Mouse (Mus musculus): ENCODE results near the gene Atp6v0e. TPM values are rescaled to one million over a fixed set of nuclear protein-coding genes. Genes with fewer than 3 reads are reported as not detected.

Atp6v0e gene
- polyA plus RNA-seq, 1 experiment from 2014 or later = 255 TPM

DNA sequence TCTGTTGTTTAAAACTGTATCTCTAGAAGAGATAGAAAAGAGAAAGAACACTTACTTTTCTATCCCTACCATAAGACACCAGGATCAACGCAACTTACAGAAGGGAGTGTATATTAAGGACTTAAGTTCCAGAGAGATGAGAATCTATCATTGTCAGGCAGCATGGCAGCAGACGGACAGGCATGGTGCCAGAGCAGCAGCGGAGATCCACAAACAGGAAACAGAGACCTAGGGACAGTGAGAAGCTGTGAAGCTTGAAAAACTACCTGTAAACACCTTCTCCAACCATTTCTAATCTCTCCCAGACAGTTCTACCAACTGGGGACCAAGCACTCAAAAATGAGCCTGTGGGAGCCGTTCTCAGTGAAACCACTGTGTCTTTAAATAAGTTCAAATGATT, 40.6 kb downstream of the Atp6v0e start:
- Histone ChIP-seq H3K27ac (replicated peaks) (no peak overlapping the region), H3K9ac (no peak overlapping the region), H3K36me3 (peaks cover 21% of the 10 kb centered on the region), H3K4me1 (no peaks in the 10 kb centered on the region; the same call in 1 of the 2 replicates), H3K4me2 (replicated peaks) (no peak overlapping the region), H3K4me3 (replicated peaks) (no peak overlapping the region), H3K9me3 (replicated peaks) (no peaks in the 10 kb centered on the region), H3K27me3 (no peaks in the 10 kb centered on the region)
- ATAC-seq (ENCODE audit: insufficient number of reproducible peaks, low FRiP score, low TSS enrichment, low read depth) = no peak
- 84% methylated on average over 4 of the region's 4 CpGs for WGBS

DNA sequence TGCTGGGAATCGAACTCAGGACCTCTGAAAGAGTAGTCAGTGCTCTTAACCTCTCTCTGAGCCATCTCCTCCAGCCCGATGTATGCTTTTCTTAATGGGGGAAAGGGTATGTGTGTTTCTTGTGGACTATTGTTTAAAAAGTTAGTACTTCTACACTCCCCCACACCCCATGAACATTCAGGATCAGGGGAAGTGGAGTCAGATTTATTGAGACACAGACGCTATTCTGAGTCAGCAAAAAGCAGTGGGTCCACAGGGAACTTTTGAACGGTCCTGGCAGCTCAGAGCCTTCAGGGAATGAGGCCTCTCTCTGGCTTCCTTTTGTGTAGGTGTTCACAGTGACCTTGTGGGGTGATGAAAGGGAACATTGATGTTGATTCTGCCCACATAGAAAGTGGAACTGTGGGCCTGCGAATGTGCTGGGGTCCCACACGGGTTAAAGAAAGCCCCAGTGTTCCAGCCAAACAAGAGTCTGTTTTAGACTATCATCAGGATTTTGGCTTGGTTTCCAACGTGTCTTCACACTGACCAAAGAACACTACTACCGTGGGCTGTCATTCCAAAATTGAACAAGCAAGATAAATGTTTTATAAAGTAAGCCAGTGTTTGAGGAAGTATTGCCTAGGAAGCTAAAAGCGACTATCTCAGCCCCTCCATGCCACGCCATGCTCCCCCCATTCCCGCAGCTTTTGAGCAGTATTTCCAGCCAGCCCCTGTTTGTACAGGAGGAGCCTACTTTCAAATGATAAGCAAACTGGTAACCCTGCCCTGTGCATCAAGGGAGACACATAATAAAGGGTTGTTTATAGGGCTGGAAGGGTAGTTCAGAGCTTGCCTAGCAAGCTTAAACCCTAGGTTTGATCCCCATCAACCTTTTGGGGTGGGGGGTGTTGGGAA, 42.7 kb downstream of the Atp6v0e start:
- 71% methylated on average over 11 of the region's 11 CpGs for WGBS
- H3K9me3 ChIP-seq (replicated peaks) = no peaks in the 10 kb centered on the region
- H3K4me2 ChIP-seq (replicated peaks) = no peak overlapping the region
- H3K36me3 ChIP-seq = 0 out of 2 replicates have a peak, but pooled peaks cover 2% of the 10 kb centered on the region
- H3K27me3 ChIP-seq = no peaks in the 10 kb centered on the region
- no peak overlapping the region for H3K27ac ChIP-seq (replicated peaks)
- no peak overlapping the region for H3K4me3 ChIP-seq (replicated peaks)
- no peaks in the 10 kb centered on the region; the same call in 1 of the 2 replicates for H3K4me1 ChIP-seq
- no peak for ATAC-seq (ENCODE audit: insufficient number of reproducible peaks, low FRiP score, low TSS enrichment, low read depth)
- H3K9ac ChIP-seq = no peak overlapping the region

DNA sequence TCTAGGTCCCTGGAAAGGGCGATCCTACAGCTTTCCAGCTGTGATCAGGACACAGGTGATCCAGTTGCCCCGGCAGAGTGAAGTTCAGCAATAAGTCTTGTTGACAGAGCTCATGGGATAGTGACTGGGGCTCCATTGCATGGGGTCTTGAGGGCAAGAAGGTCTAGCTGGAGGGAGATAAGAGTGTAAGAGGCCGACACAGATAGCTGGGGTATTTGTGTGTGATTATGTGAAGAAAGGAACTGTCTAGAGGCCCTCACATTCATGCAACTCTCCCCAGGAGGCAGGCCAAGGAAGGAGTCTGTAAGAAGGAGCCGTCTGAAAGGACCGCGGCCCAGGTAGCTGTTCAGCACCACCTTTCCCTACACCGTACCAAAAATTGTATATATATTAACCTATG, 44.0 kb downstream of the Atp6v0e start:
- 70% methylated on average over 7 of the region's 7 CpGs for WGBS
- Histone ChIP-seq H3K9ac (no peak overlapping the region), H3K27me3 (no peaks in the 10 kb centered on the region), H3K9me3 (replicated peaks) (no peaks in the 10 kb centered on the region), H3K27ac (replicated peaks) (no peak overlapping the region), H3K4me2 (replicated peaks) (no peak overlapping the region), H3K4me1 (no peaks in the 10 kb centered on the region; the same call in 1 of the 2 replicates), H3K36me3 (no peaks in the 10 kb centered on the region), H3K4me3 (replicated peaks) (no peak overlapping the region)
- ATAC-seq (ENCODE audit: insufficient number of reproducible peaks, low FRiP score, low TSS enrichment, low read depth) = no peak

DNA sequence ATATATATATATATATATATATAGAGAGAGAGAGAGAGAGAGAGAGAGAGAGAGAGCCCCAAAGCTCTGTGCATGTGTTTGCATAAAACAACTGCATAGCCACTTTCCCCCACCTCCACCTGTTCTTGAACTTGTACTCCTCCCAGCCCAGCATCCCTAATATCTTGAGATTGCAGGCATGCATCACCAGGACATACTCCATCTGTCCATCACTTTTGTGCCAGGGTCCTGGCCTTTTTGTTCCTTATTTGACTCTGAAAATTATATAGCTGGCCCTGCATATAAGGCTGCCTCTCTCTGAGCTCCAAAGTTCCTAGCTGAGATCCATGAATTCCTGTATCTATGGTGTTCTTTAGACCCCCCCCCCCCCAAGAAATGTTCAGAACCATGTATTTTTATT, 45.5 kb downstream of the Atp6v0e start:
- Histone ChIP-seq H3K36me3 (no peaks in the 10 kb centered on the region), H3K4me1 (no peaks in the 10 kb centered on the region; the same call in 1 of the 2 replicates), H3K4me2 (replicated peaks) (no peak overlapping the region), H3K27ac (replicated peaks) (no peak overlapping the region), H3K9me3 (replicated peaks) (no peaks in the 10 kb centered on the region), H3K9ac (no peak overlapping the region), H3K4me3 (replicated peaks) (no peak overlapping the region), H3K27me3 (no peaks in the 10 kb centered on the region)
- ATAC-seq (ENCODE audit: insufficient number of reproducible peaks, low FRiP score, low TSS enrichment, low read depth) = no peak

DNA sequence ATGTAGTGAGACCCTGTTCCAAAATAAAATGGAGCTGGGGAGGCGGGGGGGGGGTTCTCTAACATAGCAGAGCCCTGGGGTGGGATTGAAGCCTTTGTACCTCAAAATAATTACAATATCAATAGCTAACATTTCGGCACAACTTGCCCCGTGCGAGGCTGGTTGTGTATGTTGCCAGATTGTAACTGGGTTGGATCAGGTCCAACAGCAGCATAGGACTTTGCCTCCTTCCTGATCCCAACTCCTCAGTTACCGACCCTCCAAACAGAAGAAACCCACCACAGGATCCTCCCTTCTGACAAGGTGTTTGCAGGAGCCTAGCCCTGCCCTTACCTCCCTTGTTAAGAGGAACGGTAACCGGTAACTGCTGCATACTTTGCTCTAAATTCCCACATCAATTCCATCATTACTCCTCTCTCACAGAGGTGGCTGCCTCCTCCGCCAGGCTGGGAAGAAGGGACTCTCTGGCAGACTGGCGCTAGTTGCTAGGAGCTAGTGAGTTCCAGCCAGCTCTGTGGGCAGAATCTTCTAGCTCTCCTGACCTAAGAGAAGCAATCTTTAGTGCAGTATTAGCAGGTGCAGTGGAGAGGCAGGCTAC, 46.1 kb downstream of the Atp6v0e start:
- Histone ChIP-seq H3K9ac (no peak overlapping the region), H3K4me3 (replicated peaks) (no peak overlapping the region), H3K4me2 (replicated peaks) (no peak overlapping the region), H3K27ac (replicated peaks) (no peak overlapping the region), H3K9me3 (replicated peaks) (no peaks in the 10 kb centered on the region), H3K36me3 (no peaks in the 10 kb centered on the region), H3K4me1 (no peaks in the 10 kb centered on the region; the same call in 1 of the 2 replicates), H3K27me3 (no peaks in the 10 kb centered on the region)
- no peak for ATAC-seq (ENCODE audit: insufficient number of reproducible peaks, low FRiP score, low TSS enrichment, low read depth)
- WGBS = 52% methylated on average over 9 of the region's 9 CpGs

DNA sequence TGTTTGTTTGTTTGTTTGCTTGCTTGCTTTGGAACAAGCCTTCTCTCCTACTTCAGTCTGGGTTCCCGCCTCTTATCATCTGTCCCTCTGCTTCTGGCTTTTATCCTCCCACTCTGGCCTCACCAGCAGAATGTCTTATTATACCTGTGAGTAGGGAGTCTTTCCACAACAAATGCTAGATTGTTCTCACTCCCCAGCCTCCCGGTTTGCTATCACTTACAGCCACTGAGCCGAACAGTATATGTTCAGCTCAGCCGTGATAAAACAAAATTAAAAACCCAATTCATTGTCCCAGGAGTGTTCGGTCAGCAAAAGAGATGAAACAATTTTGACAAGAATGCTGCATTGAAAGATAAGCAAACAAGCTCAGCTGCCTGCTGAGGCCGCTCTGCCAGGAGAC, 47.0 kb downstream of the Atp6v0e start:
- H3K4me3 ChIP-seq (replicated peaks) = no peak overlapping the region
- no peak for ATAC-seq (ENCODE audit: insufficient number of reproducible peaks, low FRiP score, low TSS enrichment, low read depth)
- no peak overlapping the region for H3K27ac ChIP-seq (replicated peaks)
- 53% methylated on average over 6 of the region's 6 CpGs for WGBS
- H3K4me1 ChIP-seq = no peaks in the 10 kb centered on the region; the same call in 1 of the 2 replicates
- no peak overlapping the region for H3K9ac ChIP-seq
- H3K9me3 ChIP-seq (replicated peaks) = no peaks in the 10 kb centered on the region
- H3K4me2 ChIP-seq (replicated peaks) = no peak overlapping the region
- H3K36me3 ChIP-seq = no peaks in the 10 kb centered on the region
- H3K27me3 ChIP-seq = no peaks in the 10 kb centered on the region

DNA sequence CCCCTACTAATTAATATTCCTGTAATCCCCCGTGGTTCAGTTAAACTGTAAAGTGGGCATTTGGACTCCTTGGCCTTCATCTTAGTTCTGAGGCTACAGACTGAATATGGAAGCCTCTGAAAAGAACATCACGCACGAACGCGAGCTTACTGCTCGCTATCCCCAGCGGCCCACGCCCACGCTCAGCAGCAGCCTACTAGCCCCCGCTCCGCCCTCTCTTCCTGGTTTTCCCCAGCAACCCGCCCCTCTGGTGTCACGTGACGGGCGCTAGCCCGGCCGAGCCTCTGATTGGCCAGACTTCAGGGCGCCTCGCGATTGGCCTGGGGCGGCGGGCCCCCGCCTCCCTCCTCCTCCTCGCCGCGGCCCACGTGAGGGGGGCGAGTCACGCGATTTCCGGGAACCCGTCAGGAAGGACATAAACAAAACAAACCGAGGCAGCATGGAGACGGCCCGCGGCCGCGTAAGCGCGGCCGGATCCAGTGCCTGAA, 52.3 kb downstream of the Atp6v0e start, which contains the start of gene Crebrf:
Gene Crebrf, plus strand, starts transcription at position 380 of the 488 bp plus-strand sequence.
- Histone ChIP-seq H3K4me3 (replicated peaks) (peak within 1 kb of the TSS; percentile 96), H3K27ac (replicated peaks) (peak within 1 kb of the TSS; percentile 79), H3K27me3 (no peaks in the 10 kb centered on the region), H3K4me2 (replicated peaks) (peak within 1 kb of the TSS; percentile 69), H3K9me3 (replicated peaks) (no peaks in the 10 kb centered on the region), H3K4me1 (no peaks in the 10 kb centered on the region), H3K9ac (peak within 1 kb of the TSS; percentile 51), H3K36me3 (no peaks in the 10 kb centered on the region)
- peak; percentile 87 for ATAC-seq (ENCODE audit: insufficient number of reproducible peaks, low FRiP score, low TSS enrichment, low read depth)
- under 1% methylated on average over 41 of the region's 41 CpGs for WGBS

DNA sequence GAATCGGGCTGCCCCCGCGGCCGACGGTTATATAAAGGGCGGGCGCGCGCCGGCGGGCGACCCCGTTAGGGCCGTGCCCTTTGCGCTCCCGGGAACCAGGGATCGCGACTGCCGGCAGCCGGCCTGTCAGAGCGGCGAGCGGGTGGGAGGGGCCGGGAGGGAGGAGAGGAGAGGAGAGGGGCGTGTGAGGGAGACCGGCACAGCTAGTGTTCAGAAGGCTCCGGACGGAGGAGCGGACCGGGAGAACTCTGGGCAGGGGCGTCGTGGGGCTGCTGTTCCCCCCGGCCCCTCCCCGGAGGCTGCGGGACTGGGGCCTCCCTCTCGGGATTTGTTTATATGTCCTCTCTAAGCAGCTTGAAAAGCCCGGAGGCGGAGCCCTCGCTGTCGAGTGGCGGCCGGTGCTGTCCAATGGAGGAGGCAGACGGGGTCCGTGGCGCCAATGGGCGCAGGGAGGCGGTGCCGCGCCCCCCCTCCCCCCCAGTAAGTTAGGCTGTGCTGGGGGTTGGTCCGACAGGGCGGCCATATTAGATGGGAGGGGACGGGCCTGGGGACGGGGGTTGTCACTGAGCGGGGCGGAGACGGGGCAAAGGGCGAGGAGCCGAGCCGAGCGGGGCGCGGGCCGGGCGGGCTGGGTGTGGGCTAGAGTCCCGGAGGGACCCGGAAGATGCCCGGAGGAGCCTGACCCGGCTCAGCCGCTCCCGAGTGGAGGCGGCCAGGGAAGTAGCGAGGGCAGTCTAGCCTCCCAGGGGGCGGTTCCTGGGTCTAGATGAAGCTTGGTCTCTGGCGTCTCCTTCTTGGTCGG, 53.1 kb downstream of the Atp6v0e start:
- Histone ChIP-seq H3K36me3 (no peaks in the 10 kb centered on the region), H3K27ac (replicated peaks) (peak overlapping the region; percentile 79), H3K9me3 (replicated peaks) (no peaks in the 10 kb centered on the region), H3K4me2 (replicated peaks) (peak overlapping the region; percentile 69), H3K27me3 (no peaks in the 10 kb centered on the region), H3K4me1 (no peaks in the 10 kb centered on the region), H3K9ac (peak overlapping the region; percentile 51), H3K4me3 (replicated peaks) (peak overlapping the region; percentile 96)
- peak; percentile 97 for ATAC-seq (ENCODE audit: insufficient number of reproducible peaks, low FRiP score, low TSS enrichment, low read depth)
- WGBS = under 1% methylated on average over 62 of the region's 75 CpGs

DNA sequence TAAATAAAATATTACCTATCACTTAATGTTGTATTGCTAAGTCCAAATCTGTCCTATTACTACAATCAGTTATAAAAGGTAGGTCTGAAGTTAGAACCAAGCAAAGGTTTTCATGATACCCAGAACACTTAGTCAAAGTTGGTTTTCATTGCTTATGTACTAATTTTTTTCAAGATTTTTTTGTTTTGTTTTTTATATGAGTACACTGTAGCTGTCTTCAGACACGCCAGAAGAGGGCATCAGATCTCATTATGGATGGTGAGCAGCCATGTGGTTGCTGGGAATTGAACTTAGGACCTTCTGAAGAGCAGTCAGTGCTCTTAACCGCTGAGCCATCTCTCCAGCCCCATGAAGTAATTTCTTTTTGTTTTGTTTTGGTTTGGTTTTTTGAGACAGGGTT, 54.8 kb downstream of the Atp6v0e start:
- no peak overlapping the region for H3K4me2 ChIP-seq (replicated peaks)
- H3K4me3 ChIP-seq (replicated peaks) = no peak overlapping the region
- no peak overlapping the region for H3K9ac ChIP-seq
- H3K4me1 ChIP-seq = no peaks in the 10 kb centered on the region
- H3K36me3 ChIP-seq = no peaks in the 10 kb centered on the region
- H3K9me3 ChIP-seq (replicated peaks) = no peaks in the 10 kb centered on the region
- no peak for ATAC-seq (ENCODE audit: insufficient number of reproducible peaks, low FRiP score, low TSS enrichment, low read depth)
- no peaks in the 10 kb centered on the region for H3K27me3 ChIP-seq
- H3K27ac ChIP-seq (replicated peaks) = no peak overlapping the region
- 68% methylated on average over 2 of the region's 2 CpGs for WGBS

DNA sequence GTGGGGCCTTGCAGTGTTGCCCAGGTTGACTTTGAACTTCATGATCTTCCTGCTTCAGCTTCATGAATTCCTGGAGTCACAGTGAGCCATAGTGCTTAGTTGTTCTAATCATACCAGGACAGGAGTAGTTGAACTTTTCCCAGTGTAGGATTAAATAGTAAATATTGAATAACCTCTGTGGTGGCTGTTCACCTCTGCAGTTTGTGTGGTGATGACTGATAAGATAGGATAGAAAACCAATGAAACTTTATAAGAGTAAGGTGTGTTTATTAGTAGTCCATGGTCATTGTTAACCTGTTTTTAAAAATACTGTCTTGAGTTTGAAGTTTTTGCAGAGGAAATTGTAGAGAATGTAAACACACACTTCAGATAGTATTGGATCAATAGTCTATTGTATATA, 56.4 kb downstream of the Atp6v0e start:
- no peaks in the 10 kb centered on the region for H3K4me1 ChIP-seq

DNA sequence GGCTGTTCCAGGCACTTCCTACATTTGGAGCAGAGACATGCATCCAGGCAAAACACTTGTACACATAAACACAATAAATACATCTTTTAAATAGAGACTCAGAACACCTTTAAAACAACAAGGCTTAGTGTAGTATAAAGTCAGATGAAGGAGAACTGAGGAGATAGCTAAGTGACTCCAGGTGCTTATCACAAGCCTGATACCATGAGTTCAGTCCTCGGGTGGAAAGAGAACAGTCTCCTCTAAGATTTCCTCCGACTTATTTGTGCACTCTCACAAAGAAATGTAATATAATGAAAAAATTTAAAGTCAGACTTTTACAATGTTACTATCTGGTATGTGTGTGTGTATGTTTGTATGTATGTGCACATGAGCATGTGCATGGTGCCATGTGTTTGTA, 58.8 kb downstream of the Atp6v0e start:
- no peak for ATAC-seq (ENCODE audit: insufficient number of reproducible peaks, low FRiP score, low TSS enrichment, low read depth)
- Histone ChIP-seq H3K9me3 (replicated peaks) (no peaks in the 10 kb centered on the region), H3K9ac (no peak overlapping the region), H3K27me3 (no peaks in the 10 kb centered on the region), H3K27ac (replicated peaks) (no peak overlapping the region), H3K4me2 (replicated peaks) (no peak overlapping the region), H3K4me3 (replicated peaks) (no peak overlapping the region), H3K4me1 (no peaks in the 10 kb centered on the region), H3K36me3 (no peaks in the 10 kb centered on the region)
- WGBS = 63% methylated on average over 2 of the region's 2 CpGs

More for the DNA sequence above, 56.4 kb downstream of the Atp6v0e start:
- Histone ChIP-seq H3K36me3 (no peaks in the 10 kb centered on the region), H3K9me3 (replicated peaks) (no peaks in the 10 kb centered on the region), H3K4me3 (replicated peaks) (no peak overlapping the region), H3K4me2 (replicated peaks) (no peak overlapping the region), H3K27ac (replicated peaks) (no peak overlapping the region), H3K27me3 (no peaks in the 10 kb centered on the region), H3K9ac (no peak overlapping the region)
- ATAC-seq (ENCODE audit: insufficient number of reproducible peaks, low FRiP score, low TSS enrichment, low read depth) = no peak

All from embryonic facial prominence, embryonic 15.5 days (tissue).